In genomic region chr4:137163962-137164361, GRCm38 (mm10) we compare ENCODE assay signal across 11 mouse cellular contexts.
DNase-seq lines count a peak whose midpoint lies in the region; ATAC-seq and TF ChIP-seq lines count a peak whose summit lies in the region.
"Had no signal": no experiment of that assay in that cellular context is flagged by ENCODE, and none has a peak within 500 bp of the region (broad histone marks: within the 10 kb centered on the region; RNA-seq: fewer than 3 reads in every experiment).

No protein-coding gene starts in this region.

- no peak overlapping the region for H3K27ac ChIP-seq in intestine, embryonic 15.5 days
- H3K27ac ChIP-seq in intestine, postnatal 0 days (ENCODE audit: low read depth, low read length) = no peak overlapping the region
- no peak overlapping the region for H3K27ac ChIP-seq in lung, embryonic 14.5 days (ENCODE audit: low read depth)
- peak overlapping the region; percentile 75 for H3K27ac ChIP-seq in stomach, embryonic 16.5 days (ENCODE audit: low read length)
- H3K27ac ChIP-seq: hindbrain, embryonic 12.5 days; liver, embryonic 14.5 days had no signal

- no peak overlapping the region for H3K9ac ChIP-seq in intestine, embryonic 15.5 days
- H3K9ac ChIP-seq in intestine, postnatal 0 days (ENCODE audit: low read depth, low read length) = no peak overlapping the region
- no peak overlapping the region for H3K9ac ChIP-seq in lung, embryonic 14.5 days
- H3K9ac ChIP-seq in stomach, embryonic 16.5 days (ENCODE audit: low read length) = no peak overlapping the region; the same call in 1 of the 2 replicates
- H3K9ac ChIP-seq: hindbrain, embryonic 12.5 days; liver, embryonic 14.5 days had no signal

- no peaks in the 10 kb centered on the region for H3K36me3 ChIP-seq in intestine, embryonic 15.5 days
- no peaks in the 10 kb centered on the region for H3K36me3 ChIP-seq in intestine, postnatal 0 days (ENCODE audit: control insufficient read depth, insufficient read depth)
- H3K36me3 ChIP-seq in lung, embryonic 14.5 days (ENCODE audit: insufficient read depth) = no peaks in the 10 kb centered on the region
- H3K36me3 ChIP-seq in stomach, embryonic 16.5 days (ENCODE audit: control insufficient read depth, insufficient read depth, low read length) = no peaks in the 10 kb centered on the region
- H3K36me3 ChIP-seq: hindbrain, embryonic 12.5 days had no signal

- H3K4me3 ChIP-seq in intestine, embryonic 15.5 days (replicated peaks) = no peak overlapping the region
- H3K4me3 ChIP-seq in intestine, postnatal 0 days (ENCODE audit: low read depth, low read length) = no peak overlapping the region
- no peak overlapping the region for H3K4me3 ChIP-seq in lung, embryonic 14.5 days (ENCODE audit: low read depth, low read length)
- no peak overlapping the region for H3K4me3 ChIP-seq in stomach, embryonic 16.5 days (replicated peaks; ENCODE audit: low read length)
- H3K4me3 ChIP-seq: myocyte had no signal

- peaks cover 12% of the 10 kb centered on the region; the same call in 1 of the 2 replicates for H3K27me3 ChIP-seq in intestine, embryonic 15.5 days (replicated peaks)
- H3K27me3 ChIP-seq in intestine, postnatal 0 days (replicated peaks; ENCODE audit: control insufficient read depth, insufficient read depth, low read length) = peaks cover 12% of the 10 kb centered on the region; the same call in 1 of the 2 replicates
- H3K27me3 ChIP-seq in lung, embryonic 14.5 days (ENCODE audit: insufficient read depth, low read length) = no peaks in the 10 kb centered on the region
- no peaks in the 10 kb centered on the region for H3K27me3 ChIP-seq in stomach, embryonic 16.5 days (ENCODE audit: control insufficient read depth, insufficient read depth, low read length)

- 64% methylated on average over 12 of the region's 12 CpGs for WGBS in intestine, embryonic 15.5 days
- 50% methylated on average over 12 of the region's 12 CpGs for WGBS in intestine, postnatal 0 days
- WGBS in lung, embryonic 14.5 days = 59% methylated on average over 12 of the region's 12 CpGs
- 55% methylated on average over 12 of the region's 12 CpGs for WGBS in stomach, embryonic 16.5 days

- H3K9me3 ChIP-seq in intestine, embryonic 15.5 days = no peaks in the 10 kb centered on the region
- H3K9me3 ChIP-seq in intestine, postnatal 0 days (ENCODE audit: control insufficient read depth) = no peaks in the 10 kb centered on the region
- no peaks in the 10 kb centered on the region for H3K9me3 ChIP-seq in lung, embryonic 14.5 days (ENCODE audit: low read depth, low read length)
- H3K9me3 ChIP-seq in stomach, embryonic 16.5 days (replicated peaks; ENCODE audit: control insufficient read depth, low read length) = no peaks in the 10 kb centered on the region
- H3K9me3 ChIP-seq: hindbrain, embryonic 12.5 days had no signal

- no peak for ATAC-seq in intestine, embryonic 15.5 days
- ATAC-seq in intestine, postnatal 0 days = no peak
- ATAC-seq in lung, embryonic 14.5 days (ENCODE audit: insufficient read depth) = no peak
- ATAC-seq in stomach, embryonic 16.5 days (ENCODE audit: insufficient read depth, low FRiP score) = no peak

- no peak for TF ChIP-seq CTCF in intestine, postnatal 0 days (IDR thresholded peaks at IDR 0.05; ENCODE audit: low read depth)
- TF ChIP-seq CTCF in lung, embryonic 14.5 days (IDR thresholded peaks at IDR 0.05; ENCODE audit: low read depth) = no peak

- peak overlapping the region; percentile 63; the same call in 1 of the 2 replicates for H3K4me2 ChIP-seq in intestine, embryonic 15.5 days (replicated peaks)
- H3K4me2 ChIP-seq in intestine, postnatal 0 days (replicated peaks; ENCODE audit: low read depth) = no peak overlapping the region
- H3K4me2 ChIP-seq in lung, embryonic 14.5 days = peak overlapping the region; percentile 57
- peak overlapping the region; percentile 55 for H3K4me2 ChIP-seq in stomach, embryonic 16.5 days (ENCODE audit: low read depth, low read length)

- peaks cover 2% of the 10 kb centered on the region; the same call in 1 of the 2 replicates for H3K4me1 ChIP-seq in intestine, embryonic 15.5 days (replicated peaks)
- H3K4me1 ChIP-seq in intestine, postnatal 0 days (replicated peaks; ENCODE audit: control insufficient read depth, insufficient read depth, low read length) = no peaks in the 10 kb centered on the region
- H3K4me1 ChIP-seq in lung, embryonic 14.5 days (ENCODE audit: insufficient read depth) = no peaks in the 10 kb centered on the region
- H3K4me1 ChIP-seq in stomach, embryonic 16.5 days (ENCODE audit: control insufficient read depth, insufficient read depth, low read length) = no peaks in the 10 kb centered on the region

- no peak for DNase-seq in lung, embryonic 14.5 days
- no peak for DNase-seq in lung, postnatal 14 days
- peak; percentile 18 to 22 for DNase-seq in urinary bladder, adult 18-20 months (ENCODE audit: low spot score in 2 of 2)
- DNase-seq in urinary bladder, postnatal 25 days (ENCODE audit: low spot score) = no peak
- DNase-seq in heart, postnatal 14 days = no peak

- intact Hi-C loops in heart, postnatal 14 days (cut with DNase I) = loop anchor here (1.0 to 10.0 kb wide), 3 partner anchors 144 to 271 kb away; partner anchors contain the start of gene Cela3b

Comparison
In these comparisons a context has a peak if more than half of its experiments do, and no peak if none do; other contexts are left out.
1. DNase-seq: peak in urinary bladder, adult 18-20 months (2 of 2); none in lung, embryonic 14.5 days (single experiment), lung, postnatal 14 days (single experiment), urinary bladder, postnatal 25 days (single experiment) and heart, postnatal 14 days (0 of 2).